Mouse (Mus musculus) regulatory T cell (primary cell): Measurements from ENCODE around the gene Arl14.

ENCODE experiments used
- in situ Hi-C: fragments of 300-600 bp; cut with MboI, MseI; formaldehyde crosslinking; loops from one replicate; pipeline ENCODE4 v1.15.1; 2025; ENCODE audit warnings: high pct_unique_total_duplicates

Arl14 gene

DNA sequence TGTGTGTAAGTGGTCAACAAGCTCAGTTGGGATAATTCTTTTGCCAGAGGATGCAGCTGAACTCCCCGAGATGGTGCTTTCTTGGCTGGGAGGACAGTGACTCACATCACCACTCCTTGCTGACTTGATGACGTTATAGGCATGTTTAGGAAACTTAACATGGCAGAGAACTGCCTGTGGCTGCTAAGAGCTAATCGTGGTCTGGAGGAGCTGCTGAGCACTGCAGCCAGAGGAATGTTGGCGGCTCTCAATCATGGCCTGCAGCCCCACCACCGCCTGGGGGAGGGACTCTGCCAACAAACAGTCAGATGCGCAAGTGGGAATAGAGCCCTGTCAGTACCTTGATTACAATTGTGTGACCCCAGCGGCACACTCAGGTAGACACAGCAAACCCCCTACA lies 49.6 kb downstream of the Arl14 start:
- in situ Hi-C loops = no loop called here
